Mouse (Mus musculus) stomach, postnatal 0 days (tissue): Measurements from ENCODE around the gene Itgae. TPM values are rescaled to one million over a fixed set of nuclear protein-coding genes. Genes with fewer than 3 reads are reported as not detected.

Experiments
- ATAC-seq: fragments of 200-750 bp; cut with Nextera tagmentation; 2 replicates; pipeline ENCODE4 v1.8.0; 2017; ENCODE audit not compliant: low FRiP score, low TSS enrichment
- DNase-seq: peaks from one replicate; pipeline ENCODE4 v3.0.0-alpha.2; 2016; ENCODE audit warnings: low spot score
- H3K27ac ChIP-seq: fragments of 300-500 bp; sonication (generic); replicated peaks from 2 replicates; pipeline ENCODE4 v1.5.1; 2014; ENCODE audit warnings: mild to moderate bottlenecking, control low read depth
- H3K27me3 ChIP-seq: fragments of 300-500 bp; sonication (generic); 2 replicates; pipeline ENCODE4 v1.6.1; 2014; ENCODE audit warnings: low read length; ENCODE audit not compliant: control insufficient read depth, insufficient read depth
- H3K36me3 ChIP-seq: fragments of 300-500 bp; sonication (generic); 2 replicates; pipeline ENCODE4 v1.6.1; 2014; ENCODE audit warnings: low read length, mixed read lengths; ENCODE audit not compliant: control insufficient read depth, insufficient read depth
- H3K4me1 ChIP-seq: fragments of 300-500 bp; sonication (generic); replicated peaks from 2 replicates; pipeline ENCODE4 v1.6.1; 2014; ENCODE audit warnings: antibody characterized with exemption; ENCODE audit not compliant: control insufficient read depth, insufficient read depth
- H3K4me2 ChIP-seq: fragments of 300-500 bp; sonication (generic); replicated peaks from 2 replicates; pipeline ENCODE4 v1.6.1; 2014; ENCODE audit warnings: low read depth, mild to moderate bottlenecking, control low read depth, moderate library complexity
- H3K4me3 ChIP-seq: fragments of 300-500 bp; sonication (generic); 2 replicates; pipeline ENCODE4 v1.5.1; 2014; ENCODE audit warnings: low read depth, low read length, control low read depth
- H3K9ac ChIP-seq: fragments of 300-500 bp; sonication (generic); 2 replicates; pipeline ENCODE4 v1.6.1; 2014; ENCODE audit warnings: mild to moderate bottlenecking, low read length, control low read depth, mixed read lengths
- H3K9me3 ChIP-seq: fragments of 300-500 bp; sonication (generic); 2 replicates; pipeline ENCODE4 v1.6.1; 2016; ENCODE audit warnings: low read length; ENCODE audit not compliant: control insufficient read depth
- CTCF ChIP-seq: IDR thresholded peaks from 2 replicates; pipeline ENCODE4 v1.5.1; 2016; ENCODE audit warnings: antibody characterized with exemption, low read depth, mild to moderate bottlenecking, moderate library complexity
- EP300 ChIP-seq: optimal IDR thresholded peaks from 2 replicates; pipeline ENCODE3; 2016; ENCODE audit warnings: antibody characterized with exemption
- WGBS: fragments of 180-500 bp; shearing (Covaris S2); extraction: QIAGEN DNeasy Blood & Tissue Kit; methylation state at CpG from one replicate; pipeline ENCODE4 v1.1.7; 2014; 5-methylcytosine and 5-hydroxymethylcytosine counted together
- polyA plus RNA-seq: library from polyadenylated mRNA; unstranded; fragments of >200 nt; fragmentation: Nextera tagmentation; extraction: Ambion mirVana; gene quantifications from 2 replicates; pipeline ENCODE4 v1.2.1, GENCODE M21; 2015

Itgae gene
- polyA plus RNA-seq, 1 experiment from 2014 or later: 0.13 TPM

DNA sequence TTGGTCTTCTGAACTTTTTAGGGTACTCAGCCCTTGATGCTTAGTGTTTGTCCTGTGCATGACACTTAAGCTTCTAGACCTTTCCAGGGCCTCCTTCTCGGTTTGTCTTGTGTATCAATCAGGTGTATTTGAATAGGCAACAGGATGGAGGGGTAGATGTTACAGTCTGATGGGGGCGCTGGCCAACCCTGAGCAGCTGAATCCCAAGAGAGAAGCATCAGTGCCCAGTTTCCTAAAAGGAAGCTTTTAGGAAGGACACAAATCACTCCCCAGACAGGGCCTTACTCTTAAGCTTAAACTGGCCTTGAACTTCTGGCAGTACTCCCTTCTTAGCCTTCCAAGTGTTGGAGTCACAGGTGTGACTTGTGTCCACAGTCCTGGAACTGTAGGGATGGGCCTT, 87.5 kb downstream of the Itgae start:
- Histone ChIP-seq H3K4me1 (0 out of 2 replicates have a peak, but pooled peaks cover 3% of the 10 kb centered on the region), H3K4me3 (peak overlapping the region; percentile 93), H3K9me3 (no peaks in the 10 kb centered on the region), H3K36me3 (peaks cover 5% of the 10 kb centered on the region; the same call in 1 of the 2 replicates), H3K27ac (peak overlapping the region; percentile 99), H3K9ac (peak overlapping the region; percentile 89), H3K4me2 (peak overlapping the region; percentile 53), H3K27me3 (no peaks in the 10 kb centered on the region)
- WGBS: 0% methylated on average over 2 of the region's 2 CpGs
- ATAC-seq: peak; percentile 21; the same call in 1 of the 2 replicates
- DNase-seq: peak; percentile 33
- TF ChIP-seq CTCF: peak; percentile 37
- TF ChIP-seq EP300: no peak

DNA sequence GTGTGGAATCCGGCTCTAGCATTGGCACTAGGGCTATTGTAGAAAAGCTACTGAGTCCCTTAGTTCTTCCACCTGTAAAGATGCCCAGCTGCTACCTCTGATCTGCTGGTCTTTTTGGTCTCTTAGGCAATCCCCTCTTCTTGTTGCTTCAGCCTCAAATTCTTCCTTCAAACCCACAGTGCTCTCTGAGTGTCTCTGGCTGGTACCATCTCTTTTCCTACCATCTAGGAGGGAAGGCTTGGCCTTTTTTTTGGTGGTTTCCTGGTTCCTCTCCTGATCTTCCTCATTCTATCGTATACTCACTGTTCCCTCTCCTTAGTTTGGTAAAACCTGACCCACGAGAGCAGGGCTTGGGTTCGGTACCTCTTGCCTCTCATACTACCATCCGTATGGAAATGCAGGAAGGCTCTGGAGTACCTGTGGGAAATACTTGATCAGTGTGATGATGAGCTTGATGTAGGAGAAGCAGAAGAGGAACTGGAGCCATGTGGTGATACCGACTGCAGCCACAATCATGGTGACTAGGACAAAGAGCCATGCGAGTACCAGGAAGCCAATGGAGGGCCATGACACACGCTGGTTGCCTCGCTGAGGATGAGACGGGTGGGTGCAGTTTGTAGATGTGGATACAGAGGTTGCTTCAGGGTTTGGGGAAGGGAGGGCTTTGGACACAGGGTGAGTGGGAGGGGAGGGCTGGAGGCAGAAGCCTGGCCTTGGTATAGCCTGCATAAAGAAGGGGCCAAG, 95.7 kb downstream of the Itgae start:
- H3K36me3 ChIP-seq: peaks cover 16% of the 10 kb centered on the region
- H3K9ac ChIP-seq: no peak overlapping the region
- no peaks in the 10 kb centered on the region for H3K9me3 ChIP-seq
- ATAC-seq: no peak
- 83% methylated on average over 10 of the region's 10 CpGs for WGBS
- no peaks in the 10 kb centered on the region for H3K27me3 ChIP-seq
- no peak overlapping the region for H3K4me2 ChIP-seq
- no peak overlapping the region for H3K27ac ChIP-seq
- no peak for DNase-seq
- no peaks in the 10 kb centered on the region for H3K4me1 ChIP-seq
- H3K4me3 ChIP-seq: no peak overlapping the region
- TF ChIP-seq CTCF (no peak), EP300 (no peak)

DNA sequence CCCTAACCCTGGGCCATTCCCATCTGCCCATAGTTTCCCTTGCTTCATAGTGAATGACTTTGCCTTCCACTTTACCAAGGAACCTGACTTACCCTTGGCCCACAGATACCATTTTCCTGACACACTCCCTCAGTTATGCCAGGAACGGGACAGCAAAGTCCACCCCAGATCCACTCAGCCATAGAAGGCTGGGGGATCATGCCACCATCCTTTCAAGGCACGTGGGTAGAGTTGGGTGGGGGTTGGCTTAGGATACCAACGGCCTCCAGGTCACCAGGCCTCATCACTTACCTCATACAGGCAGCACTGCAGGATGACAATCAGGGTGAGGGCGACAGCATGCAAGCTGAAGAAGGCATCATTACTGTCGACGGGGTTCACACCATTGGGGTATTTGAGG, 96.8 kb downstream of the Itgae start:
- H3K36me3 ChIP-seq: peaks cover 17% of the 10 kb centered on the region
- no peak for DNase-seq
- 85% methylated on average over 6 of the region's 6 CpGs for WGBS

DNA sequence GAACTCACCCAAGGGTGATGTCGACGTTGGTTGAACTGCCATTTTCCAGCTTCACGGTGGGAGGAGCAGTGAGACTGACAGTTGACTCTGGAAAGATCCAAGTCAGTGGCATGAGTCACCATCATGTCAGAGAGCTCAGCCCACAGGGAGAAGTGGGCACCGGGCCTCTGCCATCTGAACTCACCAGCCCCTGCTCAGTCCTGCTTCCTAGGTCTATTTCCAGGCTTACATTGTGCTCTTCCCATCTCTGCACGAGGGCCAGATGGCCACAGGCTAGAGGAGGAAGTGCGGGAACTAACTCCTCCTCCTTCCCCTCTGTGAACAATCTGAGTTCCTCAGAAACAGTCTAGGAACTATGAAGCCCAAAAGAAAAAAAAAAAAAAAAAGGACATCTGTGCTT, 102.7 kb downstream of the Itgae start:
- DNase-seq: no peak
- Histone ChIP-seq H3K27ac (no peak overlapping the region), H3K27me3 (no peaks in the 10 kb centered on the region), H3K4me3 (no peak overlapping the region), H3K9ac (no peak overlapping the region), H3K4me2 (no peak overlapping the region), H3K36me3 (peaks cover 3% of the 10 kb centered on the region; the same call in 1 of the 2 replicates), H3K9me3 (no peaks in the 10 kb centered on the region), H3K4me1 (peaks cover 3% of the 10 kb centered on the region; the same call in 1 of the 2 replicates)
- no peak for ATAC-seq
- TF ChIP-seq EP300 (no peak), CTCF (no peak)
- WGBS: 62% methylated on average over 6 of the region's 6 CpGs

More for the DNA sequence above, 96.8 kb downstream of the Itgae start:
- no peaks in the 10 kb centered on the region for H3K4me1 ChIP-seq
- H3K9me3 ChIP-seq: no peaks in the 10 kb centered on the region
- no peak overlapping the region for H3K4me2 ChIP-seq
- H3K4me3 ChIP-seq: no peak overlapping the region
- TF ChIP-seq CTCF: no peak
- TF ChIP-seq EP300: no peak
- H3K27ac ChIP-seq: no peak overlapping the region
- H3K27me3 ChIP-seq: no peaks in the 10 kb centered on the region
- H3K9ac ChIP-seq: no peak overlapping the region
- peak; percentile 4; the same call in 1 of the 2 replicates for ATAC-seq

DNA sequence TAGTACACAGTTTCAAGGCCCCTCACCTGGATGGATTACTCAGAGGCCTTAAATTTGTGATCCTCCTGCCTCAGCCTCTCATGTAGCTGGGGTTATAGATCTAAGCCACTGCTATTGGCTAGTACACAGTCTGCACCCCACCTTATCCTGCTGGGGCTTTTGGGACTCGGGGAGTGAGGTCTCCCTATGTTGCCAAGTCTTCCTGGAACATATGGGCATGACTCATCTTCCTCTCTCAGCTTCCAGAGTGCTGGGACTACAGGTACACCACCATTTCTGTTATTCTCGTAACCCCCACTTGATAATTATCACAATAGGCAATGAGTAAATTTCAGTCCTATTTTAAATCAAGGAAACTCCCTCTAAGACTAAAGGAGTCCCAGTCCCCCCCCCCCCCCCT, 104.1 kb downstream of the Itgae start:
- Histone ChIP-seq H3K9me3 (no peaks in the 10 kb centered on the region), H3K4me3 (no peak overlapping the region), H3K4me2 (no peak overlapping the region), H3K4me1 (peaks cover 3% of the 10 kb centered on the region; the same call in 1 of the 2 replicates), H3K36me3 (peaks cover 3% of the 10 kb centered on the region; the same call in 1 of the 2 replicates), H3K27me3 (no peaks in the 10 kb centered on the region), H3K9ac (no peak overlapping the region), H3K27ac (no peak overlapping the region)
- no peak for ATAC-seq
- no peak for TF ChIP-seq EP300
- TF ChIP-seq CTCF: no peak
- WGBS: 65% methylated on average over 2 of the region's 2 CpGs
- DNase-seq: no peak

Other genes with a start within 250 kb of the Itgae start
- gene Atp2a3, start 129.4 kb upstream of the Itgae start, polyA plus RNA-seq: 19.6 and 21.9 TPM in 2 replicates
- gene P2rx1, start 91.5 kb upstream of the Itgae start, polyA plus RNA-seq: 0.97 and 0.98 TPM in 2 replicates
- 6.7 and 7.1 TPM in 2 replicates for gene Camkk1, start 71.6 kb upstream of the Itgae start, polyA plus RNA-seq
- gene Ncbp3, start 42.8 kb upstream of the Itgae start, polyA plus RNA-seq: 4.9 TPM in 2 replicates
- gene Haspin, start 47.7 kb downstream of the Itgae start, polyA plus RNA-seq: 2.7 and 3.6 TPM in 2 replicates
- 0.44 and 0.48 TPM in 2 replicates for gene P2rx5, start 69.8 kb downstream of the Itgae start, polyA plus RNA-seq
- 125 and 132 TPM in 2 replicates for gene Emc6, start 86.5 kb downstream of the Itgae start, polyA plus RNA-seq
- gene Tax1bp3, start 86.5 kb downstream of the Itgae start, polyA plus RNA-seq: 176 and 184 TPM in 2 replicates
- 15.9 and 17.4 TPM in 2 replicates for gene Ctns, start 108.5 kb downstream of the Itgae start, polyA plus RNA-seq
- gene Shpk, start 108.9 kb downstream of the Itgae start, polyA plus RNA-seq: 3.4 and 4.0 TPM in 2 replicates
- 0.02 and 0.08 TPM in 2 replicates for gene Trpv1, start 143.7 kb downstream of the Itgae start, polyA plus RNA-seq
- gene Trpv3, start 176.8 kb downstream of the Itgae start, polyA plus RNA-seq: 0.57 and 0.61 TPM in 2 replicates
- 2.7 and 3.3 TPM in 2 replicates for gene Aspa, start 239.0 kb downstream of the Itgae start, polyA plus RNA-seq
- gene Gm49340, start 239.2 kb downstream of the Itgae start, polyA plus RNA-seq: not detected in 2 replicates
- gene Spata22, start 239.2 kb downstream of the Itgae start, polyA plus RNA-seq: 0.17 TPM in 1 of 2 replicates, not detected in the other